ENCODE assay signal across 7 mouse cellular contexts in genomic region chr14:47188848-47189634, GRCm38 (mm10). TPM values are rescaled to one million over a fixed set of nuclear protein-coding genes. Genes with fewer than 3 reads are reported as not detected.
DNase-seq lines count a peak whose midpoint lies in the region; ATAC-seq lines count a peak whose summit lies in the region.

Gene Gch1 (minus strand): TSS chr14:47189413.

- peak within 1 kb of the TSS; percentile 66 for H3K4me3 ChIP-seq in embryonic facial prominence, embryonic 11.5 days (ENCODE audit: low read depth, low read length)
- H3K4me3 ChIP-seq in limb, embryonic 12.5 days (replicated peaks) = peak within 1 kb of the TSS; percentile 78
- peak within 1 kb of the TSS; percentile 77 for H3K4me3 ChIP-seq in midbrain, embryonic 14.5 days (replicated peaks; ENCODE audit: low read depth, low read length)

- H3K36me3 ChIP-seq in embryonic facial prominence, embryonic 11.5 days (replicated peaks; ENCODE audit: control insufficient read depth, insufficient read depth, low read depth, low read length) = no peaks in the 10 kb centered on the region
- no peaks in the 10 kb centered on the region for H3K36me3 ChIP-seq in limb, embryonic 12.5 days
- H3K36me3 ChIP-seq in midbrain, embryonic 14.5 days (ENCODE audit: control insufficient read depth, insufficient read depth, low read length) = no peaks in the 10 kb centered on the region

- H3K9ac ChIP-seq in embryonic facial prominence, embryonic 11.5 days (replicated peaks; ENCODE audit: low read length) = peak within 1 kb of the TSS; percentile 34
- H3K9ac ChIP-seq in limb, embryonic 12.5 days (replicated peaks) = peak within 1 kb of the TSS; percentile 50
- H3K9ac ChIP-seq in midbrain, embryonic 14.5 days (replicated peaks; ENCODE audit: low read length) = peak within 1 kb of the TSS; percentile 52

- H3K4me2 ChIP-seq in embryonic facial prominence, embryonic 11.5 days (ENCODE audit: low read depth, low read length) = peak within 1 kb of the TSS; percentile 98
- peak within 1 kb of the TSS; percentile 100 for H3K4me2 ChIP-seq in limb, embryonic 12.5 days
- peak within 1 kb of the TSS; percentile 99 for H3K4me2 ChIP-seq in midbrain, embryonic 14.5 days (ENCODE audit: low read length)

- under 1% methylated on average over 66 of the region's 68 CpGs for WGBS in embryonic facial prominence, embryonic 11.5 days
- under 1% methylated on average over 65 of the region's 68 CpGs for WGBS in limb, embryonic 12.5 days
- WGBS in midbrain, embryonic 14.5 days = under 1% methylated on average over 68 of the region's 68 CpGs

- DNase-seq in adrenal gland, postnatal 14 days = peak; percentile 93
- DNase-seq in embryonic facial prominence, embryonic 11.5 days (ENCODE audit: low spot score) = peak; percentile 81
- peak; percentile 91 to 92 for DNase-seq in heart, adult 18-20 months
- DNase-seq in kidney, adult 8-10 months = peak; percentile 50 to 80
- DNase-seq in midbrain, embryonic 14.5 days = peak; percentile 85
- DNase-seq in spleen, adult 18-20 months = peak; percentile 81 to 87

- peaks cover 13% of the 10 kb centered on the region for H3K27me3 ChIP-seq in embryonic facial prominence, embryonic 11.5 days (ENCODE audit: control insufficient read depth, insufficient read depth, low read length)
- peaks cover 21% of the 10 kb centered on the region for H3K27me3 ChIP-seq in limb, embryonic 12.5 days
- peaks cover 17% of the 10 kb centered on the region for H3K27me3 ChIP-seq in midbrain, embryonic 14.5 days (ENCODE audit: control insufficient read depth, insufficient read depth, low read length)

- H3K9me3 ChIP-seq in embryonic facial prominence, embryonic 11.5 days (replicated peaks; ENCODE audit: control insufficient read depth, low read length) = no peaks in the 10 kb centered on the region
- no peaks in the 10 kb centered on the region for H3K9me3 ChIP-seq in limb, embryonic 12.5 days
- no peaks in the 10 kb centered on the region for H3K9me3 ChIP-seq in midbrain, embryonic 14.5 days (ENCODE audit: control insufficient read depth, low read length)

- H3K4me1 ChIP-seq in embryonic facial prominence, embryonic 11.5 days (ENCODE audit: control insufficient read depth, insufficient read depth, low read length) = no peaks in the 10 kb centered on the region
- peaks cover 5% of the 10 kb centered on the region for H3K4me1 ChIP-seq in limb, embryonic 12.5 days (replicated peaks)
- peaks cover 4% of the 10 kb centered on the region; the same call in 1 of the 2 replicates for H3K4me1 ChIP-seq in midbrain, embryonic 14.5 days (ENCODE audit: control insufficient read depth, insufficient read depth, low read length)

- peak; percentile 84 for ATAC-seq in embryonic facial prominence, embryonic 11.5 days (replicated peaks; ENCODE audit: insufficient number of reproducible peaks, low FRiP score, low TSS enrichment, low read depth)
- ATAC-seq in limb, embryonic 12.5 days (ENCODE audit: insufficient number of reproducible peaks, insufficient read depth, low FRiP score, low TSS enrichment, low read depth) = peak; percentile 84
- ATAC-seq in midbrain, embryonic 14.5 days (ENCODE audit: low FRiP score, low TSS enrichment) = peak; percentile 85

- H3K27ac ChIP-seq in embryonic facial prominence, embryonic 11.5 days (replicated peaks; ENCODE audit: low read depth, low read length) = no peak within 1 kb of the TSS
- H3K27ac ChIP-seq in limb, embryonic 12.5 days = no peak within 1 kb of the TSS
- no peak within 1 kb of the TSS for H3K27ac ChIP-seq in midbrain, embryonic 14.5 days (replicated peaks; ENCODE audit: low read depth, low read length)

RNA-seq across cellular contexts. Expression of gene Gch1, which starts in this region (rescaled TPM):
- total RNA-seq in adrenal gland, postnatal 14 days (2021) = 42.0 and 51.3 TPM in 2 replicates
- polyA plus RNA-seq in embryonic facial prominence, embryonic 11.5 days (2014; fragmentation: Nextera tagmentation; extraction: Ambion mirVana) = 1.7 and 2.5 TPM in 2 replicates
- 1 to 10 TPM; 5.8 to 6.9 TPM for total RNA-seq in heart, adult 18-20 months (2021)
- polyA plus RNA-seq in limb, embryonic 12.5 days (2016; fragmentation: Nextera tagmentation; extraction: Ambion mirVana) = 0.96 and 1.3 TPM in 2 replicates
- 6.2 and 6.8 TPM in 2 replicates for polyA plus RNA-seq in midbrain, embryonic 14.5 days (2014; fragmentation: Nextera tagmentation; extraction: Ambion mirVana)
